Mouse (Mus musculus) intestine, embryonic 15.5 days (tissue): Measurements from ENCODE around the gene Dcst1. TPM values are rescaled to one million over a fixed set of nuclear protein-coding genes. Genes with fewer than 3 reads are reported as not detected.

Source experiments
- ATAC-seq: fragments of 200-750 bp; cut with Nextera tagmentation; 2 replicates; pipeline ENCODE4 v1.8.0; 2017; ENCODE audit warnings: moderate TSS enrichment, moderate library complexity
- H3K27ac ChIP-seq: fragments of 300-500 bp; sonication (generic); 2 replicates; pipeline ENCODE4 v1.5.1; 2015; ENCODE audit warnings: mild to moderate bottlenecking, inconsistent platforms
- H3K27me3 ChIP-seq: fragments of 300-500 bp; sonication (generic); replicated peaks from 2 replicates; pipeline ENCODE4 v1.6.1; 2015; ENCODE audit warnings: inconsistent platforms
- H3K36me3 ChIP-seq: fragments of 300-500 bp; sonication (generic); 2 replicates; pipeline ENCODE4 v1.6.1; 2015; ENCODE audit warnings: inconsistent platforms
- H3K4me1 ChIP-seq: fragments of 300-500 bp; sonication (generic); replicated peaks from 2 replicates; pipeline ENCODE4 v1.6.1; 2015; ENCODE audit warnings: inconsistent platforms
- H3K4me2 ChIP-seq: fragments of 300-500 bp; sonication (generic); replicated peaks from 2 replicates; pipeline ENCODE4 v1.6.1; 2015; ENCODE audit warnings: mild to moderate bottlenecking, inconsistent platforms
- H3K4me3 ChIP-seq: fragments of 300-500 bp; sonication (generic); replicated peaks from 2 replicates; pipeline ENCODE4 v1.5.1; 2015; ENCODE audit warnings: inconsistent platforms
- H3K9ac ChIP-seq: fragments of 300-500 bp; sonication (generic); 2 replicates; pipeline ENCODE4 v1.6.1; 2015; ENCODE audit warnings: inconsistent platforms
- H3K9me3 ChIP-seq: fragments of 300-500 bp; sonication (generic); 2 replicates; pipeline ENCODE4 v1.6.1; 2016; ENCODE audit warnings: inconsistent platforms
- WGBS: fragments of 180-500 bp; shearing (Covaris S2); methylation state at CpG from one replicate; pipeline ENCODE4 v1.1.7; 2015; 5-methylcytosine and 5-hydroxymethylcytosine counted together
- polyA plus RNA-seq: library from polyadenylated mRNA; unstranded; fragments of >200 nt; fragmentation: Nextera tagmentation; extraction: Ambion mirVana; gene quantifications from 2 replicates; pipeline ENCODE4 v1.2.1, GENCODE M21; 2015

Dcst1 gene
- polyA plus RNA-seq, 1 experiment from 2014 or later = 1.6 TPM

DNA sequence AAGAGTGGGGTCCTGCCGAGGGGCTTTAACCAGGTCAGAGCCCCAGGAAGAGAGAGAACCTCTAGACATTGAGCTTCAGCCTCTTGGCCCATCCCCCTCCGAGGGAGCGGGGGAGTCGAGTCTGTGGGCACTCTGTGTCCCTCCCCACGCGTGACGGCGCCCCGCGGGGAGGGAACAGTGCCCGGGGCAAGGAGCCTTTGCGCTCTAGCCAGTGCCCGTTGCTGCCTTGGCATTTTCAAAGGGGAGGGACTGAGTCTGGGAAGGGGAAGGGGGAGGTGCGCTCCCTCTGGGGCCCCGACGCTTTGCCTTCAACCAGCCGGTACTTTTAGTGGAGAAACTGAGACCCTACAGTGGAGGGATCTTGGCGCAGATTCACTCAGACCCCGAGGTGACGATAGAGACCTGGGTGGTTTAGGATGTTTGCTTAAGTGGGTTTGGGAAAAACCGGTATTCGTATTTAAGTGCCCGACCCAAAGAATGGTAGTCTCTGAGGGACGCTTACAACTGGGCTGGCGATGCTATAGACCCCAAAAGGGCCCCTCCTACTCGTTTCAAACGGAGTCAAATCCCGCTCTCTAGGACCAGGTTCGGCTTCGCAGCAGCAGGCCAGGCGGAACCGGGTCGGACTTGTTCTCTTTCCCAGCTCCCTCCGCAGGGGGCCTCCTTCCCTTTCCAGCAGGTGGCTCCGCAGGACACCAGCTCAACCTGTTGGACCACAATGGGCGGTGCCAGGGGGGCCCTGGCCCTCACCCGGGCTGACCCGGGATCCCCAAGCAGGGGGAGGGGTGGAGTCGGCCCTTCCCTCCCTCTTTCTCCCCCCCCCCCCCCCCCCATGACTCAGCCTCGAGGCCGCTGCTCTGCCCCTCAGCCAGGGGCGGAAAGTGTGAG is 29.2 kb upstream of the Dcst1 start, which contains the start of gene Zbtb7b:
Gene Zbtb7b (minus strand): TSS at position 771 of the 888 bp plus-strand sequence.
- peak; percentile 68 for ATAC-seq
- H3K9ac ChIP-seq = peak within 1 kb of the TSS; percentile 69
- no peaks in the 10 kb centered on the region for H3K27me3 ChIP-seq
- no peaks in the 10 kb centered on the region for H3K36me3 ChIP-seq
- peaks cover 54% of the 10 kb centered on the region for H3K4me1 ChIP-seq
- peak within 1 kb of the TSS; percentile 92 for H3K4me2 ChIP-seq
- peak within 1 kb of the TSS; percentile 93 for H3K27ac ChIP-seq
- under 1% methylated on average over 36 of the region's 42 CpGs for WGBS
- no peaks in the 10 kb centered on the region for H3K9me3 ChIP-seq
- peak within 1 kb of the TSS; percentile 61 for H3K4me3 ChIP-seq

DNA sequence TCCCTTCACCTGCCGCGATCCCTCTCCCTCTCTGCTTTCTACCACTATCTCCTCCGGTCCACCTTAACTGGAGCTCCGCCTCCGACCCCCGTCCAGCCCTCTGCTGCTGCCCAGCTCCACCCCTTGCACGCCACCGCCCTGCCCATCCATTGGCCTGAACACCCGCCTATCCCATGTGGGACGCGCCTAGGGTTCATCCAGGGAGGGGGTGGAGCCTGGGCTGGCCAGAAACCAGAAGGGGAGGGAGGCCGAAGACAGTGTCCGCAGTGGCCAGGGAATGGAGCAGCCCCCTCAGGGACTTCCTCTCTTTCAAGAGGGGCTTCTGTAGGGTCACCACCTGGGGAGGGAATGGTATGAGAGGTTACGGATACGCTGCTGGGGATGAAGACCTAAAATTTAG is 28.6 kb upstream of the Dcst1 start:
- H3K9ac ChIP-seq = peak overlapping the region; percentile 69
- H3K9me3 ChIP-seq = no peaks in the 10 kb centered on the region
- H3K36me3 ChIP-seq = no peaks in the 10 kb centered on the region
- H3K27ac ChIP-seq = peak overlapping the region; percentile 93
- ATAC-seq = peak; percentile 88
- no peaks in the 10 kb centered on the region for H3K27me3 ChIP-seq
- WGBS = under 1% methylated on average over 15 of the region's 15 CpGs
- H3K4me3 ChIP-seq = peak overlapping the region; percentile 61
- H3K4me1 ChIP-seq = peaks cover 55% of the 10 kb centered on the region
- H3K4me2 ChIP-seq = peak overlapping the region; percentile 92

DNA sequence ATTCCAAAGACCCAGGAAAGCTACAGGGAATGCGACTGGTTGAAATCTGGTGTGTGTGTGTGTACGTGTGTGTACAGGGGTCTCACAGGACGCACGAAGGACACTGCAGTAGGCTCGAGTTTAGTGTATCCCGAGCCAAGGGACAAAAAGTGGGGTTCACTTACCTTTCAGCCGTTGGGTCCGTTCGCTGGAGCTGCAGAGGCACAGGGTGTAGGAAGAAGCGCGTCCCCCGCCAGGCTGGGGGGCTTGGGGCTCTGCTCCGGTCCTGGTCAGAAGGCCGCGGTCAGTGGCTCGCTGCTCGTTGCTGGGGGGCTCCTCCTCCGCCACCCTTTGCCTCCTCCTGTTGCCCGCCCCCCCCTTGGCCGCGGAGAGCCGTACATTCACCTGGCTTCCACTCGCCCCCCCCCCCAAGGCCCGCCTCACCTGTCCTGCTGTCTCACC is 27.8 kb upstream of the Dcst1 start:
- ATAC-seq = no peak
- Histone ChIP-seq H3K9ac (peak overlapping the region; percentile 69), H3K27ac (peak overlapping the region; percentile 92), H3K4me2 (peak overlapping the region; percentile 92), H3K27me3 (no peaks in the 10 kb centered on the region), H3K4me3 (peak overlapping the region; percentile 61), H3K4me1 (peaks cover 61% of the 10 kb centered on the region), H3K9me3 (no peaks in the 10 kb centered on the region), H3K36me3 (no peaks in the 10 kb centered on the region)
- WGBS = 1% methylated on average over 20 of the region's 24 CpGs

DNA sequence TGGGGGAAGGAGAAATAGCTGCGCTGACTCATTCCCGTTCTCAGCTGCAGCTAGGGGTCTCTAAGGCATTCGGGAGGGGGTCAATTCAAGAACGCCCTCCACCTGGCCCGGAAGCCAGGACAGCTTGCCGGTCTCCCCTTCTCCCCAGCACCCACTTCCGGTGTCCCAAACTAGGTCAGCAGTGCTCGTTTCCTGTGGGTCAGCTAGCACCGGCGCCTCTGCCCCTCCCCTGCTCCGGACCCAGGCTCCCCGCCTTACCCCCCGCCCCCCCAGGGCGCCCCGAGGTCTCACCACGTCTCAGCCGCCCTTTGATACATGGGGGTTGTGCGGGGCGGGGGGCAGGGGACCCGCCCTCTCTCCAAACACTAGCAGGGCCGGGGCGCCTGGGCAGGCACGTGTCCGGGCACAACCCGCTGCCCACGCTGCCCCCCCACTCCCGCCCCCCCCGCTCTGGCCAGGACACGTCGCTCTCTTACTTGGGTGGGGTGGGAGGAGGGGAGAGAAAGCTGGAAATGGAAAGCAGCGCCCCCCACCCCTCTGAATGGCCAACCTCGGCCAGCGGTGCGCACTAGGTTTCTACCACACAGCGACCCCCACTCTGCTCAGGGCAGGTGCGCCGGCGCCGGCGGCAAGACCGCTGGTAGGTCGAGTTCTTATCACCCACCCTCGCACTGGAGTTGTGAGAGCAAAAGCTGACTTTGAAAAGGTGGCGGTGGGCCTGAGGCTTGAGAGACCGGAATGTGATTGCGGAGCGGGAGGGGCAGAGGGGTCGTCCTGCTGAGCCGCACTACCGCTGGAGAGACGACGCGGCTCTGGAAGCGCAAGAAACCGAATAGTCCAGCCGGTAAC is 26.8 kb upstream of the Dcst1 start:
- peak overlapping the region; percentile 92 for H3K27ac ChIP-seq
- H3K27me3 ChIP-seq = no peaks in the 10 kb centered on the region
- WGBS = under 1% methylated on average over 55 of the region's 56 CpGs
- ATAC-seq = no peak
- H3K9me3 ChIP-seq = no peaks in the 10 kb centered on the region
- peak overlapping the region; percentile 61 for H3K4me3 ChIP-seq
- H3K4me1 ChIP-seq = peaks cover 69% of the 10 kb centered on the region
- H3K9ac ChIP-seq = peak overlapping the region; percentile 69
- H3K36me3 ChIP-seq = no peaks in the 10 kb centered on the region
- peak overlapping the region; percentile 92 for H3K4me2 ChIP-seq

DNA sequence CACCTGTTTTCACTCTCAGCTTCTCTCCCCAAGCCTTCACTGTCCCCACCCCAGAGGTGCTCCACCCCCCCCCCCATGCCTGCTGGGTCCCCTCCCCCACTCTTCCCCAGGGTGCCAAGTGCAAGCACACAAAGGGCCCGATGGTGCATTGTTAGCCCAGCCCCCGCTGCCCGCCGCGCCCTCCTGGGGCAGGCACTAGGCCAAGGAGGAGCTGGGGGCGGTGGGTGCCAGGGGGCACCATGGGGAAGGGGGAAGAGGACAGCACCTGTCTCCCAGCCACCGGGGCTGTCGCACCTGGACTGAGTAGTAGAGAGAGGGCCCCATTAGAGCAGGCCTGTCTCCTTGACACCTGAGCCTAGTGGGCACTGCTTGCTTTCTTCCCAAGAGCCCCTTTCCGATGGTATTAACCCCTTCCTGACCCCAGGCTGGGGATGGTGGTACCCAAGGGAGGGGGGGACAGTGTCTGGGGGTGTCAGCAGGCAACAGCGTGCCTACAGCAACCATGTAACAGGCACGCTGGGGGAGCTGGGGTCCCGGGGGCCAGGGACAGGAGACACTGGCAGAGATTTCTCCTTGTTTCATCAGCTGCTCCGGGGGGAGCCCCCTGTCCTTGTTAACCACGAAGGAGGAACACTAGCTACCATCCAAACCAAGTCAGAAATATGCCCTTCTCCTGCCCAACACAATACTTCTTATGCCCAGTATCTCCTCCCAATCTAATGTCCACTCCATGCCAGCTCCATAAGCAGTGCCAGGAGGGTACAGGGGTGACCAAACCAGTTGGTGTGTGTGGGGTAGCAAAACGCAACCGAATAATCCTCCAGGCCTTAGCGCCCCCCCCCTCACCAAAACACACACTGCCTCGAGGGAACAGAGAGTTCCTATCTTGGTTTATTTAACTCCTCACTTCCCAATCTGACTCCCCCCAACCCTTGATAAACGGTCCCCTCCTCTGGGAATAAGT is 25.9 kb upstream of the Dcst1 start:
- no peaks in the 10 kb centered on the region for H3K36me3 ChIP-seq
- H3K9me3 ChIP-seq = no peaks in the 10 kb centered on the region
- H3K4me2 ChIP-seq = peak overlapping the region; percentile 92
- H3K9ac ChIP-seq = peak overlapping the region; percentile 69
- no peak for ATAC-seq
- no peaks in the 10 kb centered on the region for H3K27me3 ChIP-seq
- peak overlapping the region; percentile 61 for H3K4me3 ChIP-seq
- peak overlapping the region; percentile 92 for H3K27ac ChIP-seq
- peaks cover 73% of the 10 kb centered on the region for H3K4me1 ChIP-seq
- 15% methylated on average over 19 of the region's 19 CpGs for WGBS

DNA sequence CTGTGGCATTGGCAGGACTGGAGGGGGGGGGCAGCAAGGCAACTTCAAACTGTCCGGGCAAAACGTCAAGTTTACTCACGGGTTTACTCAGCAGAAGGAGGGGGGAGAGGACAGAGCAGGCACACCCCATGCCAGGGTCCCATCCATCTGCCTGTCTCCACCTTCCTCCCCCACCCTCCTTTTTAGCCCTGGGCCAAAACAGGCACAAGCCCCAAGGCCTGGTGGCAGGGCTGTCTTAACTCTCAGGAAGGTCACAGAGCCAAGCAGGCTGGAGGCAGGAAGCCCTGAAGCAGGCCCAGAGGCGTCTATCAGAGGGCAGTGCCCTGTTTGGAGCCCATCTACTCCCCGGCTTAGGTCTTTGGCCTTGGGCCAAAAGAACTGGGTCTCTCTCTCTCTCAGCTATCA is 25.1 kb upstream of the Dcst1 start:
- ATAC-seq = no peak
- Histone ChIP-seq H3K27ac (peak overlapping the region; percentile 92), H3K4me2 (peak overlapping the region; percentile 92), H3K4me3 (peak overlapping the region; percentile 61), H3K4me1 (peaks cover 73% of the 10 kb centered on the region), H3K9ac (peak overlapping the region; percentile 69), H3K9me3 (no peaks in the 10 kb centered on the region), H3K36me3 (no peaks in the 10 kb centered on the region), H3K27me3 (no peaks in the 10 kb centered on the region)
- 34% methylated on average over 5 of the region's 5 CpGs for WGBS

DNA sequence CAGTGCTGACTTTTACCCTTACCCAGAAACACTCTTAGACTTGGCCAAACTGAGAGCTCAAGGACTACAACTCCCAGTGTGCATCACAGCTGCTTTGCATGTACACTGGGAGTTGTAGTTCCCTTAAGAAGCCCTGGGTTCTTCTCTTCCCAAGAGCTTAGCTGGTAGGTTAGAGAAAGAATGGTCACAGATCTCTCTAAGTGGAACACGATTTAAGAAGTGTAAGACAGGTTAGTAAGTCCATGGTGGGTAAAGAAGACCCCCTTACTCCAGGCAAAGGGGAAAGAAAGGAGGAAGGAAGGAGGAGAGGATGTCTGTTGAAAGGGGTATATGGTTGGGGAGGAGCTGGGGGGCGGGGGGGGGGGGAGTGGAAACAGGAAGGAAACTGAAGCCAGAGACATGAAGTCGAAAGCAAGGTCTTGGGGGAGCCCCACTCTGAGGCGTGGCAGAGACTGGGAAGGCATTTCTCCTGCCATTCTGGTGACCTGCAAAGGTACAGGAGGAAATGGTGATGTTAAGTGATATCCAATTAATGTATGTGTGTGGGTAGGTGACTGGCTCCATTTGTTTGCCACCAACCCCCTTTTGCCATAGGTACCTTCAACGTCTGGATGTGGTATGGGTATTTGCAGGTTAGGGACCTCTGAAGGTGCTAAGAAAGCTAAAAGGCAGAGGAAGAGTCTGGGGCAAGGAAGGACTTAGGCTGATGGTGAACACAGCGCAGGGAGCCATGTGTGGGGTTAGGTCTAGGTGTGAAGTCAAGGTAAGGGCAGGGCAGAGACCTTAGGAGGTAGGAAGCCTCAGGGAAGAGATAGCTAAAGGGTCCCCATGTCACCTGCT is 24.1 kb upstream of the Dcst1 start:
- H3K27ac ChIP-seq = peak overlapping the region; percentile 92

DNA sequence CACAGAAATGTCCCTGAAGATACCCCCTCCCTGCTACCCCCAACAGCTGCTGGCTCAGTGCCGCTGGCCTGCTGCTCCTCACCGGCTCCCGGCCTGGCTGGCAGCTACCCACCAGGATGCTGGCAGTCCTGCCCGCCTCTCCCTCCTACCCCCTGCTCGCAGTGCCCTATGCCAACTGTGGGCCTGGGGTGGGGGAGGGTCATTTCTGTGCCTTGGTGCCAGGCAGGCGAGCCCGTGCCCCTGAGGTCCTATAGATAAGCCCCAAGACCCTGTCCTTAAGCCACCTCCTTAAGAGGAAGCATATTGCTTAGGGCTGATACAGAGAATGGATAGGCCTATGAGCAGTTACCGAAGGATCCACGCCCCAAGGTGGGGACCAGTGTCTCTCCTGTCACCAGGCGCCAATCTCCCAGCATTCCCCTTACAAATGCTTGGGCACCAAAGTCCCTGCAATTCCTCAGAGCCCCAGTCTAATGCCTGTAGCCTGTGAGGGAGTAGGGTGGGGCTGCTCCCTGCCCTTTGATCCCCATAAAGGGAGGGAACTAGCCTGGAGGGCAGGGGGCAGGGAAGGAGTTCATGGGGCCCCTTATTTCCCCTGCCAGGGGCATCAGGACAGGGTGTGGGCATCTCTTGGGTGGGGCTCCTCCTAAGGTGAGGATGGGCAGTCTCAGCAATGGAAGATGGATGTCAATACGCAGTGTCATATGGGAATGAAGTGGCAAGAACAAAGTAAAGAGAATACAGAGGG is 23.3 kb upstream of the Dcst1 start:
- peak overlapping the region; percentile 92 for H3K27ac ChIP-seq
- H3K4me2 ChIP-seq = peak overlapping the region; percentile 62

More for the DNA sequence above, 24.1 kb upstream of the Dcst1 start:
- peaks cover 75% of the 10 kb centered on the region for H3K4me1 ChIP-seq
- no peak overlapping the region for H3K4me3 ChIP-seq
- H3K27me3 ChIP-seq = no peaks in the 10 kb centered on the region
- peak; percentile 24 for ATAC-seq
- WGBS = 46% methylated on average over 5 of the region's 6 CpGs
- peak overlapping the region; percentile 92 for H3K4me2 ChIP-seq
- no peak overlapping the region; the same call in 1 of the 2 replicates for H3K9ac ChIP-seq
- no peaks in the 10 kb centered on the region for H3K9me3 ChIP-seq
- no peaks in the 10 kb centered on the region for H3K36me3 ChIP-seq

DNA sequence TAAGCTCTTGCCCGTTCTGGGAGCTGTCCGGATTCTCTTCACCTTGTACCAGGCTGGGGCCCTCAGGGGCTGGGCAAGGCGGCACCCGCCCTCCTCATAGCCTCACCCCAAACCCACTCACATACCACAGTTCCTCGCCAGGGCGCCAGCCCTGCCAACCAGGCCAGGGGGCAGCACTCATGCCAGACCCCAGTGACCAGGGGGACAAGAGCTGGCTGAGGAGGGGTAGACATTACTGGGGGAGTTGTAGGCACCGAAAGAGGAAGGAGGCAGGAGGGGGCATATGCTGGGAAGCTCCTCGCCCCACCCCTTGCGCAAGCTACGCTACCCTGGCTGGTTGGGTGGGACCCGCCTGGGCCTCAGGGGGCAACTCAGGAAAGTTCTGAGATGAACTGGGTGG is 22.6 kb upstream of the Dcst1 start:
- Histone ChIP-seq H3K4me1 (peaks cover 74% of the 10 kb centered on the region), H3K27me3 (no peaks in the 10 kb centered on the region), H3K9ac (peak overlapping the region; percentile 31), H3K4me2 (peak overlapping the region; percentile 62), H3K9me3 (no peaks in the 10 kb centered on the region), H3K36me3 (no peaks in the 10 kb centered on the region; the same call in 1 of the 2 replicates), H3K27ac (peak overlapping the region; percentile 92), H3K4me3 (peak overlapping the region; percentile 23)
- WGBS = 59% methylated on average over 11 of the region's 11 CpGs
- ATAC-seq = no peak

More for the DNA sequence above, 23.3 kb upstream of the Dcst1 start:
- WGBS = 65% methylated on average over 11 of the region's 11 CpGs
- peak; percentile 80 for ATAC-seq
- Histone ChIP-seq H3K4me1 (peaks cover 78% of the 10 kb centered on the region), H3K27me3 (no peaks in the 10 kb centered on the region), H3K9ac (no peak overlapping the region), H3K4me3 (peak overlapping the region; percentile 19), H3K36me3 (no peaks in the 10 kb centered on the region; the same call in 1 of the 2 replicates), H3K9me3 (no peaks in the 10 kb centered on the region)
